Mouse (Mus musculus) A20 (cell line): Measurements from ENCODE around the gene Adamtsl3.

ENCODE experiments used
- DNase-seq: peaks from one replicate; pipeline ENCODE4 v3.0.0-alpha.2; 2011; ENCODE audit warnings: low read depth, low spot score

Gene Adamtsl3

DNA sequence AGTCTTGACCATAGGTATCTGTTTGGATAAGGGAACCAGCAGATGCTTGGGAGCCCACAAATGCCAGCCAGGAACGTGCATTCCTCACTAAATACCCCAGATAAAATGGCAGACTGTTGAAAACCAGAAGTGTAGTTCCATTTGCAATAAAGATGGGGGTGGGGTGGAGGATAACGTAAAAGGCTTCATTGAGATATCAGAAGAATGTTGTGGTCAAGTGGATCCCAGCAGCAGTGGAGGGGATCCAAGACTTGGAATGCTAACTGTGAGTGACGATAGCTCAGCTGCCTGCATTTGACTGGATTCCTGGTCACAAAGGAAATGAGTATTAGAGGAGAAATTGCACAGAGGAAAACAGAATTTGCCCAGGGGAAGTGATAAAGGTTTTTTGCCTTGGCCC, 87.1 kb downstream of the Adamtsl3 start:
- DNase-seq, result no peak

GRCm38 (mm10) chr7:82423602-82424001, 88.1 kb downstream of the Adamtsl3 start:
- no peak for DNase-seq

DNA sequence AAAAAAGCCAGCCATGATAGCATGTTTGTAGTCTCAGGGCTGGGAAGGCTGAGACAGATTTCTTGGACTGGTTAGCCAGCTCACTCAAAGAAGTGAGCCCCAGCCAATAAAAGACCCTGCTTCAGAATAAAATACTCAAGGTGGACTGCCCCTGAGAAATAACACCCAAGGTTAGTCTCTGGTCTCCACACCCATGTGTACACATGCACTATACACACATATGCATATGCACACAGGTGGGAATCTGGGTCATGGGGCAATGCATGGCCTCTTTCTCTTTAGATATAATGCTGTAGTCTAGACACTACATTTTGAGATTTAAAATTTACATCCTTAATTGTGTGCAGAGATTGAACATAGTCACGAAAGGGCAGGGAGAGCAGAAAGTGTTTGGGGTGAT, 88.8 kb downstream of the Adamtsl3 start:
- DNase-seq, result no peak

DNA sequence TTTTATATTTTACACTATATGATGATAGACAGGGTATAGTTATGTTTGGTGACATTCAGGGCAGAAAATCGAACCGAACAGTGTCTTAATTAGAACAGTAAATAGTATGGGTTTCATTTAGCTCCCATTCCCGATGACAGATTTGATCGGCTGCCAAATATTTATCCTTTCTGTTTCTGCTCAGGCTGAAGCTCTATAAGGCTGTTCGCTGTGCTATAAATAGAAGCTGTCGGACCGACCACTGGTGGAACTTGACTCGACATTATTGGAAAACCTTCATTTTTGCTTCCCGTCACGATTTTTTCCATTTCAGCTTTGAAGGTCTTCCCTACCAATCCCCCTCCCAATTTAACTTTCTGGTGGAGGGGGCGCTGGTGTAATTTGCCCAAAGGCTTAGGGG, 89.9 kb downstream of the Adamtsl3 start:
- no peak for DNase-seq

GRCm38 (mm10) chr7:82429447-82429846, 94.0 kb downstream of the Adamtsl3 start:
- no peak for DNase-seq

DNA sequence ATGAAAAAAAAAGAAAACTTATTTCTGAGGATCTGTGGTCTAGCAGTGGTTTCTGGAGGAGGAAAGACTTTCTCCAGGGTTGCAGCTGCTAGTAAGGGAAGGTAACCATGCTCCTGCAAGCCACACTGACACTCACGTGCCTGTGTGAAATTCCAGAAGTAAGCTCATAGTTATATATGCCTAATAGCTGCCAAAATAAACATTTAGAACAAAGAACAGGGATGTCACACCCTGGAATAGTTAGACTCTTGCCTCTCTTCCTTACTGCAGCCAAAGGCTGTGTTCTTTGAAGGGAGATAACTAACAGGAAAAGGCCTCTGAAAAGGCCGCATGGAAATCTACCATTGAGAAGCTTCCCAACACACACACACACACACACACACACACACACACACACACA, 96.1 kb downstream of the Adamtsl3 start:
- no peak for DNase-seq

- no peak for DNase-seq
Measured at GRCm38 (mm10) chr7:82433226-82433625, 97.7 kb downstream of the Adamtsl3 start.

GRCm38 (mm10) chr7:82458376-82458775, 122.9 kb downstream of the Adamtsl3 start:
- no peak for DNase-seq

- no peak for DNase-seq
Measured at GRCm38 (mm10) chr7:82462921-82463523, 127.5 kb downstream of the Adamtsl3 start.

DNA sequence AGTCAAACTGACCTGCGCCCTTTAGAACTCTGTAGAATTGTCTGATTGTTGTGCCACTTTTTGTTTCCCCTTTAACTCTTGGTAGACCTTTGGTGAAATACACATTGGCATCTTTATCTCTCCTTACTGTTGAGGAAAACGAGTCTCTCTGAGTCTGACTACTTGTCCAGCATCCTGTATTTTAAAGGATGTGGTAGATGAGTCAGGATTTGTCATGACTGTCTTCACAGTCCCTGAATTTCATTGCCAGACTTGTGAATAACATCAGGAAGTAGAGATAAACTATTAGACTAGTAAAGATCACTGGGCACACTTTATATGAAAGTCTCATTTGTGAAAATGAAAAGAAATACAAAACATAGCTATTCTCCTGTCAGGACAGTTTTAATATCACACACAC, 128.9 kb downstream of the Adamtsl3 start:
- DNase-seq, result no peak

DNA sequence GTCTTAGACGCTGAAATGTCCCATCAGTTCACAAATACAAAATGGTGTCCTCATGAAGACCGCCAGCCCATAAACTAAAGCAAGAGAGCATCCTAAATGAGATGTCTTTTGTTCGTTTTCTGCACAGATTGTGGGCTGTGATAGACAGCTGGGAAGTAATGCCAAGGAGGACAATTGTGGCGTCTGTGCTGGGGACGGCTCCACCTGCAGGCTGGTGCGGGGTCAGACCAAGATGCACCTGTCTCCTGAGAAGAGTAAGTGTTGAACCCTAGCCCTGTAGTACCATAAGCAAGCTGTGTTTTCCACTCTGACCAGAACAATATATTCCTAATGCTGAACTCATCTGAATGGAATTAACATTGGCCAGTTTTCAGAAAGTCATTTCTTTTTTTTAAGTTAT, 129.9 kb downstream of the Adamtsl3 start:
- no peak for DNase-seq

- DNase-seq, result no peak
Measured at GRCm38 (mm10) chr7:82476441-82477221, 141.1 kb downstream of the Adamtsl3 start.

DNA sequence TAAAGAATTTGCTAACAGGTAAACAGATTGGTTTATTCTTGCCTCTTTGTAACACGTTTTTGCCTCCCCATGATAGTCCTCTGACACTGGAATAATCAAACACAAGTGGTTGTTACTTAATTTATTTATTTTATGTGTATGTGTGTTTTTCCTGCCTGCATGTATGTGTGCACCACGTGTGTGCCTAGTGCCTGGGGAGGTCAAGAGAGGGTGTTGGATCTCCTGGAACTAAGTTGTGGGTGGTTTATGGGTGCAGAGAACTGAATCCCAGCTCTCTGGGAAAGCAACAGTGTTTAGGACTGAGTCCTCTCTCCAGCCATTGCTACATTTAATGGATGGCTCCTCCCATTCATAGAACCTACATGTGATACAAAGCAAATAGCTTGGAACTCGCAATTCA, 143.0 kb downstream of the Adamtsl3 start:
- DNase-seq, result no peak

DNA sequence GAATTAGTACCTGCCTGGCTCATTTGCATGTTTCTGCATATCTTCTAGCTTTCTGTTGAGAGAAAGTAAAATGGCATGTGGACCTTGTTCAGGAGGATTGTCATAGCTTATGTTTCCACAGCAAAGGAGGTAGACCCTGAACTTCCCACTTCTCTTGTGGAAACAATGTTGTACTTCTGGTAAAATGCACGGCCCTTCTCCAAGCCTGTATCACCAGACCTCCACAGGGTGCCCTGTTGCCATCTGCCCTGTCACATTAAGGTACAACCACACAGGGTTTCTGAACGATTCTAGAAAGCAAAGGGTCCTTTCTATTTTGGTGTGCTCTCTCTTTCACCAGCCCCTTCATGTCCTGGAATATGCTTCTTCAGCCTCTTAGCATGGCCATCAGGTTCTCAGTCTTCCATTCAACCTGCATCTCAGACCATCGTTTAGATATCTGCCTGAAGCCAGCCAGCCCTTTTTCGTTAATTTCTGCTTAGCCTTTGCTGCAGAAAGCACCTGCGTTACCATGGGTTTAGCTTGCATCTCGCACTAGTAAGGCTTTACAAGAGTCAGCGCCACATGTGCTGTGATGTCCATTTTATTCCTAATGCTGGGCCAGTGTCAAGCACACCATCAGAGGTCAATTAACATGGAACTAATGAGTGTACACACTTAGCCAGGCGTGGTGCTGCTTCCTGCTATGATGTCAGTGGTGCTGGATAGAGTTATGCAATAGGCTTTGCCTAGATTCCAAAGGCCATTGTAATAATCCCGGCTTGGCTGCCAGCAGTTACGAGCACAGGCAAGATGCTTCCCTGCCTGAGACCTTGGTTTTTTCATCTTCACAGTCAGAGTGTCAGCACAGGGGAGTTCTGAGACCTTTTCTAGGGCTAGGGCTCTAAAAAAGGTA, 143.6 kb downstream of the Adamtsl3 start:
- DNase-seq, result no peak

DNA sequence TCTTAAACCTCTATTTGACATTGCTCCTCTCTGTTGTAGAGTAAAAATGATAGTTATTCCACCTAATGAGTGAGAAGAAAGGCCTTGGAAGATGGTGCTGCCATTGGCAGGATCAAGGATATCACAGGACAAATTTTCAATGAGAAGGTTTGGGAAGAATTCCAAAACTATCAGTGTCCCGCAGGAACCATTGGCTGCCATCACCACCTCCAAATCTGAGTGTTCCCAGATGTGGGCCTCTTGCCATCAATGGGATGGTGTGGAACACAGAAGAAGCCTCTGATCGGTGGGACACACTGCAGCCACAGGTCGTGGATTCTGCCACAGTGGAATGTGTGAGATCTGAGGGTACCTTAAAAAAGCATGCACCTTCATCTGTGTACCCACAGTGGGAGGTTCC, 147.9 kb downstream of the Adamtsl3 start:
- no peak for DNase-seq

GRCm38 (mm10) chr7:82484834-82485233, 149.3 kb downstream of the Adamtsl3 start:
- DNase-seq, result no peak

DNA sequence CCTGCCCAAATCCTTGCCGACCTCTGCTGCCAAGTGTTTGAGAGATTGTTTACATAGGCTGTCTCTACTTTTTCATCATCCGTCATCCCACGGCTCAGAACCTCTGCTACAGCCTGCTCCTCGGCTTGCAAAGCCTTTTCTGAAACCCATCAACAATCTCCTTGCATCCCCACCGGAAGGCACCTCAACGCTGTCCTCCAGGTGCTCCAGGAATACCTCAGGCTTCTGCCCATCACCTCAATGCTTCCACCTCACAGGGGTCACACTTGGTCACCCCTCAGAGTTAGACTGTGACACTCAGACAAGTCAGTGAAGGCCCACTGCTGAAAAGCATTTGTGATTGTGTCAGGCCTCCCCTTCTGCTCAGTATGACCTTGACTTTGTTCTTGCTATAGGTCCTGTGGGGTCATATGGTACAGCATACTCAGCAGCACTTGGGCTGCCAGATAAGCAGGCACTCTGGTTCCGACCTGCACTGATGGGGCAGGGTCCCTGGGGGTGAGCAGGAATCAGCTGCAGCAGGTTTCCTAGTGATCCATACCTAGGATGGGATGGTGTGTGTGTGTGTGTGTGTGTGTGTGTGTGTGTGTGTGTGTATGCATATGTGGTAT, 150.0 kb downstream of the Adamtsl3 start:
- DNase-seq, result no peak

GRCm38 (mm10) chr7:82491018-82491417, 155.5 kb downstream of the Adamtsl3 start:
- DNase-seq, result no peak

DNA sequence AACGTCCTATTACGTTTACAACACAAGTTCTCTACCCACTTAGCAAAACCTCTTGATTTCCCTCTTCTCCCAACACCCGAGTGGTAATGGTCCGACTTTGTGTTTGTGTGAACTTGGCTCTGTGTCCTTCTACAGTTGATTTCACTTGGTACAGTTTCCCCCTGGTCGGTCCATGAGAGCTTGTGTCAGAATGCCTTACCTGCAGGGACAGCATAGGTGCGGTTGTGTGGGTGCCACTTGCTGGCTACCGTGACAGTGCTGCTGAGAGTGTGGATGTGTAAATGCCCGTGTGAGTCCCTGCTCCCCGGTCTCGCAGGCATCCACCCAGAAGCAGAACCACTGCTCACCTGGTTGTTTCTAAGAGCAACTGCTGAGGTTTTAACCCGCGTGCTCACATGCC, 157.4 kb downstream of the Adamtsl3 start:
- DNase-seq, result no peak

- no peak for DNase-seq
Measured at GRCm38 (mm10) chr7:82494220-82494619, 158.7 kb downstream of the Adamtsl3 start.

DNA sequence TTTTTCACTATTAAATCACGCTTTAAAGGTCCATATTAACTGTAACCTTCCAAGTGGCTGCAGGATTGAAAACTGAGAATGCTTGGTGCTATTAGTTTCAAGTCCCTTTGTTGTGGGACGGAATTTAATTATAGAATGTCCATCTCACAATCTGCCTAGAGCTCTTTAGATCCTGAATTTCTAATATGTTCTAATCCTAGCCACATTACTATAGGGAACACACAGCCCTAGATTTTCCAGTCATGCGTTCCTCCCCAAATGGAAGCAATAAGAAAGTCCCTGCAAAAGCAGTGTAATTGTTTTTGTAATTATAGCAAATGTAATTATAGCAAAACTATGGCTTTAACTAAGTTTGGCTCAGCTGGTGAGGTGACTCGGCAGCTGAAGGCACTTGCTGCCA, 161.6 kb downstream of the Adamtsl3 start:
- no peak for DNase-seq

GRCm38 (mm10) chr7:82501306-82501705, 165.8 kb downstream of the Adamtsl3 start:
- DNase-seq, result no peak
